Mouse (Mus musculus): ENCODE measurements around the gene Ing1.

Ing1 gene

DNA sequence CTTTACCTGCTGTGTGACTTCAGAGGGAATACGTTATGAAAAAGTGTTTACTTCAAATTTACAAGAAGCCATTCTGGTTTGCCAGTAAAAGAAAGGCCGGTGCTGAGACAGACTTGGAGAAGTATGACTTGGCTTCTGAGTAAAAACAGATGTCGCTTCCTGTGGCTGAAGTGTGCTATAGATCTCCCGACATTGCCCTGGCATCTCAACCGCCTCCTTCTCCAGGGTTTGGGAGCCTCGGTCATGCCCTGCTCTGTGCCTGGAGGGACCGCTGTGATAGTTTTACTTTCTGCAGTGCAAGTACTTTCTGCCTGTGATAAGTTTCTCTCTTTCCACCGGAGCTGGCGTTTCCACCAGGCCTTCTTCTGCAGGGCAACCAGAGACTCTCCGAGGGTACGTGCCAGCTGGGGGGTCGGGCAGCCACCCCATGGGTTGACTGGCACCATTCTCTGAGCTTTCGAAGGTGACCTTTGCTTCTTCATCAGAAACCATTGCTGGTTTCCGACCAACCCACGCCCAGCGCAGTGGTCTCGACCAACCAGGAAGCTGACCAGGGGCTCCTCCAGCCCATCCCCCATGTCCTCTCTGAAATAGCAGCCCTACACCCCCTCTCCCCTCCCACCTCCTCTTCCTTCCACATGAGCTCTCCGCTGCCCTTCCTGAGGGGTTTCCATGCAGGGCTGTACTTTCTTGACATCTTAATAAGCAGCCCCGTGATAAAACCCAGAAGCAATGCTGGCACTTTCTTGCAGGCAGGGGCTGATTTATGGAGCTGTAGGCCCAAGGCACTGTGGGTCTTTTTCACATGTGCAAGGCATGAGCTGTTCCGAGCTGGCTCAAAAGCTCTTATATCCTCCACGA is 30.4 kb downstream of the Ing1 start:
- no peak for DNase-seq (ENCODE audit: low spot score in 2 of 2)

- DNase-seq (ENCODE audit: low spot score in 2 of 2): no peak
Measured at GRCm38 (mm10) chr8:11586374-11586745, 31.0 kb downstream of the Ing1 start.

DNA sequence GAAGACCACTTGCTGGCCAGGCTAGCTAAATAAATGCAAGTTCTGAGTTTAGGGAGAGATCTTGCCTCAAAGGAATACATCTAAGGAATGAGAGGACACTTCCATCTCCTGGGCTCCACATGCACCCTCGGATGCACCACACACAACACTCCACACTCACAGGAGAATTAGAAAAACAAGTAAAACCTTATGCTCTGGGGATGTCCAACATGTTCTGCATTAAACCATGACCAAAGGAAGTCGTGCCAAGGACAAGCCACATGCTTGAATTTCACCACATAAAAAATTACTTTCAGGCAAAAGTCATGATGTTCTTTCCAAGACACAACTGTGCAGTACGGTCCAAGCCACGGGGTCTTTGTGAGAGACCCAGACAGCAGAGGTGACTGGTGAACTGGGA is 36.5 kb downstream of the Ing1 start:
- DNase-seq (ENCODE audit: low spot score in 2 of 2): no peak

GRCm38 (mm10) chr8:11592296-11592695 is 36.9 kb downstream of the Ing1 start:
- no peak for DNase-seq (ENCODE audit: low spot score in 2 of 2)

- DNase-seq (ENCODE audit: low spot score in 2 of 2): no peak
Measured at GRCm38 (mm10) chr8:11593222-11593884, 38.0 kb downstream of the Ing1 start.

- no peak for DNase-seq (ENCODE audit: low spot score in 2 of 2)
Measured at GRCm38 (mm10) chr8:11600301-11600951, 45.1 kb downstream of the Ing1 start.

- DNase-seq (ENCODE audit: low spot score in 2 of 2): no peak
Measured at GRCm38 (mm10) chr8:11602006-11602680, 46.8 kb downstream of the Ing1 start.

DNA sequence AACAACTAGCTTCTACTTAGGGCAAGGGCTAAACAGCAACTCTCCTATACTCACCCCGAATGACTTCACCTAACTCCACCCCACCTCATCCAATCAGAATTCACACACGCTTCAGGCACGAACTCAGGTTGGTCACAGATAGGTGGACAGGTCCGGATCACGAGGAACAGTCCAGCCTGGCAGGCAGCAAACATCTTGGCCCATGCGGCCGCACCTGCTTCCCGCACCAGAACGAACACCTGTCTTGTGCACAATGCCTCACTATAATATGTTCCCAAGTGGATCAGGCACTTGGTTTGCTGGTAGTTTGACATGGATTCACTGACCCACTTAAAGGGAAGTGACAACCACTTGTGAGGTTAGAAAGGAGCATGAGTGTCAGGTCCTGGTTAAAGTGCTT is 53.5 kb downstream of the Ing1 start:
- DNase-seq (ENCODE audit: low spot score in 2 of 2): no peak

All from right cerebral cortex, postnatal 36 days (tissue).